Mouse (Mus musculus) forebrain, embryonic 16.5 days (tissue): ENCODE data around the gene Ssx2ip. TPM values are rescaled to one million over a fixed set of nuclear protein-coding genes. Genes with fewer than 3 reads are reported as not detected.

Experiments used
- microRNA-seq: library from miRNA; unstranded; fragments of <30 nt; microRNA quantifications from one replicate; pipeline ENCODE4, GENCODE M21; 2017
- polyA plus RNA-seq: library from polyadenylated mRNA; unstranded; fragments of >200 nt; fragmentation: Nextera tagmentation; extraction: Ambion mirVana; gene quantifications from 2 replicates; pipeline ENCODE4 v1.2.1, GENCODE M21; 2015

The Ssx2ip gene
- polyA plus RNA-seq, 1 experiment from 2014 or later: 22.5 TPM

Small RNA genes within 50 kb of the gene (microRNA-seq; reads per million reads assigned to microRNA genes)
- not detected for gene Gm22901

Other genes with a start within 250 kb of the Ssx2ip start
- gene Lpar3, start 183.7 kb upstream of the Ssx2ip start, polyA plus RNA-seq: 0.30 and 0.35 TPM in 2 replicates
- 4.0 and 4.2 TPM in 2 replicates for gene Ctbs, start 45.2 kb downstream of the Ssx2ip start, polyA plus RNA-seq
- 4.0 and 7.4 TPM in 2 replicates for gene Spata1, start 95.1 kb downstream of the Ssx2ip start, polyA plus RNA-seq
- gene Gng5, start 95.2 kb downstream of the Ssx2ip start, polyA plus RNA-seq: 318 and 371 TPM in 2 replicates
- 47.0 and 58.0 TPM in 2 replicates for gene Rpf1, start 116.8 kb downstream of the Ssx2ip start, polyA plus RNA-seq
- not detected in 2 replicates for gene Uox, start 165.8 kb downstream of the Ssx2ip start, polyA plus RNA-seq
- not detected in 2 replicates for gene Dnase2b, start 211.0 kb downstream of the Ssx2ip start, polyA plus RNA-seq
- not detected in 2 replicates for gene 4930503B20Rik, start 246.7 kb downstream of the Ssx2ip start, polyA plus RNA-seq